Mouse (Mus musculus) intestine, postnatal 0 days (tissue): ENCODE results near the gene Soga1. TPM values are rescaled to one million over a fixed set of nuclear protein-coding genes. Genes with fewer than 3 reads are reported as not detected.

Experiments used
- ATAC-seq: fragments of 200-750 bp; cut with Nextera tagmentation; 2 replicates; pipeline ENCODE4 v1.8.0; 2017; ENCODE audit warnings: mild to moderate bottlenecking, moderate TSS enrichment, moderate library complexity
- H3K27ac ChIP-seq: fragments of 300-500 bp; sonication (generic); 2 replicates; pipeline ENCODE4 v1.5.1; 2014; ENCODE audit warnings: mild to moderate bottlenecking, low read depth, low read length, moderate library complexity
- H3K27me3 ChIP-seq: fragments of 300-500 bp; sonication (generic); replicated peaks from 2 replicates; pipeline ENCODE4 v1.6.1; 2014; ENCODE audit warnings: low read length, mixed read lengths; ENCODE audit not compliant: control insufficient read depth, insufficient read depth
- H3K36me3 ChIP-seq: fragments of 300-500 bp; sonication (generic); 2 replicates; pipeline ENCODE4 v1.6.1; 2014; ENCODE audit warnings: mild to moderate bottlenecking, moderate library complexity; ENCODE audit not compliant: control insufficient read depth, insufficient read depth
- H3K4me1 ChIP-seq: fragments of 300-500 bp; sonication (generic); replicated peaks from 2 replicates; pipeline ENCODE4 v1.6.1; 2014; ENCODE audit warnings: antibody characterized with exemption, low read length, mixed read lengths; ENCODE audit not compliant: control insufficient read depth, insufficient read depth
- H3K4me2 ChIP-seq: fragments of 300-500 bp; sonication (generic); replicated peaks from 2 replicates; pipeline ENCODE4 v1.6.1; 2014; ENCODE audit warnings: low read depth, mild to moderate bottlenecking, moderate library complexity
- H3K4me3 ChIP-seq: fragments of 300-500 bp; sonication (generic); 2 replicates; pipeline ENCODE4 v1.5.1; 2014; ENCODE audit warnings: low read depth, low read length
- H3K9ac ChIP-seq: fragments of 300-500 bp; sonication (generic); 2 replicates; pipeline ENCODE4 v1.6.1; 2014; ENCODE audit warnings: mild to moderate bottlenecking, low read depth, low read length
- H3K9me3 ChIP-seq: fragments of 300-500 bp; sonication (generic); 2 replicates; pipeline ENCODE4 v1.6.1; 2016; ENCODE audit warnings: mixed run types; ENCODE audit not compliant: control insufficient read depth
- CTCF ChIP-seq: sonication (generic); IDR thresholded peaks from 2 replicates; pipeline ENCODE4 v1.5.1; 2016; ENCODE audit warnings: low read depth, mild to moderate bottlenecking, control low read depth, antibody characterized with exemption, moderate library complexity
- WGBS: fragments of 180-500 bp; shearing (Covaris S2); extraction: QIAGEN DNeasy Blood & Tissue Kit; methylation state at CpG from one replicate; pipeline ENCODE4 v1.1.7; 2014; 5-methylcytosine and 5-hydroxymethylcytosine counted together
- polyA plus RNA-seq: library from polyadenylated mRNA; unstranded; fragments of >200 nt; fragmentation: Nextera tagmentation; extraction: Ambion mirVana; gene quantifications from 2 replicates; pipeline ENCODE4 v1.2.1, GENCODE M21; 2015

The Soga1 gene
- polyA plus RNA-seq, 1 experiment from 2014 or later, result 0.90 TPM

DNA sequence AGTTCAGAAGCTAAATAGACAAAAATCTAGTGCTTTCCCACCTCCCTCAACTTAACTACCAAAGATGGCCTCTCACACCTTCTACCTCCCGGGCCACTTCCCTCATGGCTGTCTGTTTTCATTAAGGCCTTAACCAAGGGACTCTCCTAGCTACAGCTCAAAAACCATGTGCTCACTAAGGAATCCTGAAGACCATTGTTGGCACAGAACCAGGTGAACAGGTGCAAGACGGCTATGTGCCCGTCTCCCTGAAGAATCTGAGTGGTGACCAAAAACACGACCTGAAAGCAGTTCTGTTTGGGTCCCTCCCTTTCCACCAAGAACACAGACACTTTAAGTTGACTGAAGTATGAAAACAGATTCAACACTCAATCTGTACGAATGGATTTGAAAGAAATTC lies 80.8 kb downstream of the Soga1 start:
- no peak overlapping the region for H3K4me3 ChIP-seq
- H3K4me2 ChIP-seq, result no peak overlapping the region
- no peak for ATAC-seq
- no peak overlapping the region for H3K27ac ChIP-seq
- peaks cover 40% of the 10 kb centered on the region for H3K36me3 ChIP-seq
- no peaks in the 10 kb centered on the region for H3K4me1 ChIP-seq
- no peaks in the 10 kb centered on the region for H3K9me3 ChIP-seq
- no peaks in the 10 kb centered on the region for H3K27me3 ChIP-seq
- H3K9ac ChIP-seq, result no peak overlapping the region
- TF ChIP-seq CTCF, result no peak
- WGBS, result 89% methylated on average over 5 of the region's 5 CpGs

- no peak for ATAC-seq
- WGBS, result 60% methylated on average over 6 of the region's 6 CpGs
- TF ChIP-seq CTCF, result peak; percentile 86
Measured at GRCm38 (mm10) chr2:156996576-156996975, 82.5 kb downstream of the Soga1 start.

DNA sequence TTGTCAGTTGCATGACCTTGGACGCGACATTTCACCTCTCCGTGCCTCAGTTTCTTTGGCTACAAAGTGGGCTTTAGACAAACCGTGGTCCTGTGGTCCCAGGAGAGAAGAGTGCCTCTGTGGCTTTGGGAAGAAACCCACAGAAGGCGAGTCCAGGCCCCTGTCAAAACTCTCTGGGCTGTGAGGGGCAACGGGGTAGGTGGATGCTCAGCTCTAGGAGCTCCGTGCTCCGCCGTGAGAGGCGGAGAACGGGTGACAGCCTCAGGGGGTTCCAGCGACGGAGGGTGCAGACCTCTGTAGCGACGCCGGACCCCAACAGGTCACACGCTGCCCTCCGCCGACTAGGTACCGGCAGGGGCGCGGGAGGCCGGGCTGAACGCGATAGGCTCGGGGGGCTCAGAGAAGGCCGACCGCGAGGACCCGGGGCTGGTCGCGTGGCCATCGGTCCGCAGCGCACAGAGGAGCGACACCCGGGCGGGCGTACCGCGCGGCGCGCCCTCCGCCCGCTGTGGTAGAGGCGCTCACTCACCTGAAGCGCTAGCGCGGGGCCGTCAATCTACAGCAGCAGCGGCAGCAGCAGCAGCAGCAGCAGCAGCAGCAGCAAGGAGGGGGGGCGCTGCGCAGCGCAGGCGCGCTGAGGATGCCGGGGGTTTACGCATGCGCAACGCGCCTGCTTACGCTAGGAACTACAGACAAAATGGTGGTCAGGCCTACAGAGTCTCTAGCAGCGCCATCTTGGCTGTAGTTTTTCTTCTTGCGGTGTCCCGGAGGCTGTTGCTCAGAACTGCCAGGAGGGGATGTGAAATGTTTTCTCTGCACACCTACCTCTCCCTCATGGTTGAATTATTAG lies 87.4 kb downstream of the Soga1 start, which contains the start of gene Ndrg3:
Ndrg3 (minus strand) TSS at position 587 of the 850 bp plus-strand sequence.
- Histone ChIP-seq H3K9ac (peak within 1 kb of the TSS; percentile 84), H3K27ac (peak within 1 kb of the TSS; percentile 21; the same call in 1 of the 2 replicates), H3K4me1 (no peaks in the 10 kb centered on the region), H3K4me3 (peak within 1 kb of the TSS; percentile 94), H3K9me3 (no peaks in the 10 kb centered on the region), H3K27me3 (no peaks in the 10 kb centered on the region), H3K4me2 (peak within 1 kb of the TSS; percentile 81), H3K36me3 (peaks cover 13% of the 10 kb centered on the region; the same call in 1 of the 2 replicates)
- TF ChIP-seq CTCF, result peak; percentile 67
- WGBS, result under 1% methylated on average over 66 of the region's 66 CpGs
- peak; percentile 96 for ATAC-seq

More at GRCm38 (mm10) chr2:156996576-156996975, 82.5 kb downstream of the Soga1 start:
- H3K4me1 ChIP-seq, result no peaks in the 10 kb centered on the region
- no peak overlapping the region for H3K4me2 ChIP-seq
- H3K9me3 ChIP-seq, result no peaks in the 10 kb centered on the region
- H3K36me3 ChIP-seq, result peaks cover 40% of the 10 kb centered on the region
- H3K27me3 ChIP-seq, result no peaks in the 10 kb centered on the region
- H3K9ac ChIP-seq, result no peak overlapping the region
- H3K4me3 ChIP-seq, result no peak overlapping the region
- H3K27ac ChIP-seq, result no peak overlapping the region

GRCm38 (mm10) chr2:156990727-156991431 lies 88.2 kb downstream of the Soga1 start:
- H3K27me3 ChIP-seq, result no peaks in the 10 kb centered on the region
- H3K27ac ChIP-seq, result no peak overlapping the region
- 7% methylated on average over 16 of the region's 16 CpGs for WGBS
- peak overlapping the region; percentile 81 for H3K4me2 ChIP-seq
- H3K9me3 ChIP-seq, result no peaks in the 10 kb centered on the region
- TF ChIP-seq CTCF, result no peak
- no peak for ATAC-seq
- H3K4me3 ChIP-seq, result peak overlapping the region; percentile 94
- H3K36me3 ChIP-seq, result peaks cover 10% of the 10 kb centered on the region; the same call in 1 of the 2 replicates
- H3K9ac ChIP-seq, result peak overlapping the region; percentile 84
- no peaks in the 10 kb centered on the region for H3K4me1 ChIP-seq

- WGBS, result 56% methylated on average over 3 of the region's 3 CpGs
- H3K4me2 ChIP-seq, result no peak overlapping the region
- no peak overlapping the region for H3K9ac ChIP-seq
- 0 out of 2 replicates have a peak, but pooled peaks cover 3% of the 10 kb centered on the region for H3K4me1 ChIP-seq
- H3K27me3 ChIP-seq, result no peaks in the 10 kb centered on the region
- H3K4me3 ChIP-seq, result no peak overlapping the region
- no peak for ATAC-seq
- no peaks in the 10 kb centered on the region for H3K36me3 ChIP-seq
- TF ChIP-seq CTCF, result no peak
- no peaks in the 10 kb centered on the region for H3K9me3 ChIP-seq
- H3K27ac ChIP-seq, result no peak overlapping the region
Measured at GRCm38 (mm10) chr2:156987316-156987715, 91.7 kb downstream of the Soga1 start.

DNA sequence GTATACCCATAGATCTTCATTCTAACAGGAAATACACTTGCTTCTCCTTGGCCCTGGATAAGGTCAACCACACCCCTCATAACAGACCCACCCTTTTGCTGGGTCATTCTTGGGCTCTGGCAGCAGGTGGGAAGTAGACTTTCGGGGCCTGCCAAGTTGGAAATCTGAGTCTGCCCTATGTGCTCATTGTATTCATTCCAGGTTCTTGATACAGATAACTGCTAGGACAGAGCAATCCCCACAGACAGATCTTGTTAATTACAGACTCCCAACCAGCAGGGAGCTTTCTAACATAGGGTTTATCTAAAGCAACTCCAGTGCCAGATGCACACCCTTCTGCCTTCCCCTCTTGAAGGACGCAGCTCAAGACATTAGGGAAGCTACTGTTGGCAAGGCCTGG lies 96.2 kb downstream of the Soga1 start:
- Histone ChIP-seq H3K9me3 (no peaks in the 10 kb centered on the region), H3K27ac (peak overlapping the region; percentile 30), H3K27me3 (no peaks in the 10 kb centered on the region), H3K36me3 (no peaks in the 10 kb centered on the region), H3K4me2 (no peak overlapping the region), H3K9ac (no peak overlapping the region), H3K4me1 (0 out of 2 replicates have a peak, but pooled peaks cover 3% of the 10 kb centered on the region), H3K4me3 (no peak overlapping the region)
- TF ChIP-seq CTCF, result no peak
- peak; percentile 75 for ATAC-seq
- WGBS, result 40% methylated on average over 2 of the region's 2 CpGs
